Mouse (Mus musculus) skeletal muscle tissue, postnatal 0 days (tissue): ENCODE results near the gene Ints3. TPM values are rescaled to one million over a fixed set of nuclear protein-coding genes. Genes with fewer than 3 reads are reported as not detected.

Experiments
- polyA plus RNA-seq: library from polyadenylated mRNA; unstranded; fragments of >200 nt; fragmentation: Nextera tagmentation; extraction: Ambion mirVana; gene quantifications from 2 replicates; pipeline ENCODE4 v1.2.1, GENCODE M21; 2015

Gene Ints3
- polyA plus RNA-seq: 9.1 and 9.9 TPM in 2 replicates

GRCm38 (mm10) chr3:90433381-90434020, at the start of gene Ints3:
Ints3 (minus strand) TSS chr3:90433622.

GRCm38 (mm10) chr3:90475831-90476611, 42.6 kb upstream of the Ints3 start, which contains the start of gene Ilf2:
Ilf2 (plus strand) TSS chr3:90476126.

GRCm38 (mm10) chr3:90465686-90466310, 32.4 kb upstream of the Ints3 start, which contains the start of gene Npr1:
Npr1 (minus strand) TSS chr3:90465866.

GRCm38 (mm10) chr3:90389511-90390490, 43.6 kb downstream of the Ints3 start, which contains the start of gene Slc27a3:
Slc27a3 (minus strand) TSS chr3:90389938.

Other genes with a start within 250 kb of the Ints3 start
- 894 and 1,257 TPM in 2 replicates for gene Rps27, start 220.0 kb downstream of the Ints3 start, polyA plus RNA-seq
- gene Rab13, start 219.9 kb downstream of the Ints3 start, polyA plus RNA-seq: 22.1 and 24.7 TPM in 2 replicates
- 146 and 151 TPM in 2 replicates for gene Jtb, start 202.0 kb downstream of the Ints3 start, polyA plus RNA-seq
- 1.3 and 1.5 TPM in 2 replicates for gene Creb3l4, start 190.1 kb downstream of the Ints3 start, polyA plus RNA-seq
- 72.4 and 77.7 TPM in 2 replicates for gene Slc39a1, start 185.4 kb downstream of the Ints3 start, polyA plus RNA-seq
- 10.5 and 10.7 TPM in 2 replicates for gene Crtc2, start 179.5 kb downstream of the Ints3 start, polyA plus RNA-seq
- gene Dennd4b, start 168.4 kb downstream of the Ints3 start, polyA plus RNA-seq: 5.1 and 5.5 TPM in 2 replicates
- gene Gatad2b, start 140.4 kb downstream of the Ints3 start, polyA plus RNA-seq: 5.7 and 6.3 TPM in 2 replicates
- gene Slc27a3, start 43.7 kb downstream of the Ints3 start, polyA plus RNA-seq: 2.9 and 4.0 TPM in 2 replicates
- gene Npr1, start 32.2 kb upstream of the Ints3 start, polyA plus RNA-seq: 7.6 and 8.8 TPM in 2 replicates
- gene Ilf2, start 42.5 kb upstream of the Ints3 start, polyA plus RNA-seq: 58.2 and 62.9 TPM in 2 replicates
- gene Snapin, start 57.4 kb upstream of the Ints3 start, polyA plus RNA-seq: 118 and 120 TPM in 2 replicates
- gene Chtop, start 75.9 kb upstream of the Ints3 start, polyA plus RNA-seq: 66.7 and 74.5 TPM in 2 replicates
- gene S100a1, start 80.8 kb upstream of the Ints3 start, polyA plus RNA-seq: 49.4 and 84.8 TPM in 2 replicates
- 55.8 and 71.4 TPM in 2 replicates for gene S100a13, start 80.8 kb upstream of the Ints3 start, polyA plus RNA-seq
- gene S100a14, start 93.2 kb upstream of the Ints3 start, polyA plus RNA-seq: 4.5 TPM in 1 of 2 replicates, not detected in the other
- gene S100a16, start 103.6 kb upstream of the Ints3 start, polyA plus RNA-seq: 130 and 181 TPM in 2 replicates
- gene S100a3, start 127.0 kb upstream of the Ints3 start, polyA plus RNA-seq: 1.2 TPM in 2 replicates
- gene S100a2, start 156.6 kb upstream of the Ints3 start, polyA plus RNA-seq: not detected in 2 replicates
- gene Gm42674, start 168.3 kb upstream of the Ints3 start, polyA plus RNA-seq: not detected in 2 replicates
- 14.1 and 14.6 TPM in 2 replicates for gene S100a4, start 170.1 kb upstream of the Ints3 start, polyA plus RNA-seq
- not detected in 2 replicates for gene S100a5, start 174.9 kb upstream of the Ints3 start, polyA plus RNA-seq
- 205 and 259 TPM in 2 replicates for gene S100a6, start 179.3 kb upstream of the Ints3 start, polyA plus RNA-seq
- gene S100a7a, start 220.4 kb upstream of the Ints3 start, polyA plus RNA-seq: not detected in 2 replicates
- 18.5 and 28.7 TPM in 2 replicates for gene S100a8, start 235.4 kb upstream of the Ints3 start, polyA plus RNA-seq